Mouse (Mus musculus): ENCODE results near the gene Emx1.

DNA sequence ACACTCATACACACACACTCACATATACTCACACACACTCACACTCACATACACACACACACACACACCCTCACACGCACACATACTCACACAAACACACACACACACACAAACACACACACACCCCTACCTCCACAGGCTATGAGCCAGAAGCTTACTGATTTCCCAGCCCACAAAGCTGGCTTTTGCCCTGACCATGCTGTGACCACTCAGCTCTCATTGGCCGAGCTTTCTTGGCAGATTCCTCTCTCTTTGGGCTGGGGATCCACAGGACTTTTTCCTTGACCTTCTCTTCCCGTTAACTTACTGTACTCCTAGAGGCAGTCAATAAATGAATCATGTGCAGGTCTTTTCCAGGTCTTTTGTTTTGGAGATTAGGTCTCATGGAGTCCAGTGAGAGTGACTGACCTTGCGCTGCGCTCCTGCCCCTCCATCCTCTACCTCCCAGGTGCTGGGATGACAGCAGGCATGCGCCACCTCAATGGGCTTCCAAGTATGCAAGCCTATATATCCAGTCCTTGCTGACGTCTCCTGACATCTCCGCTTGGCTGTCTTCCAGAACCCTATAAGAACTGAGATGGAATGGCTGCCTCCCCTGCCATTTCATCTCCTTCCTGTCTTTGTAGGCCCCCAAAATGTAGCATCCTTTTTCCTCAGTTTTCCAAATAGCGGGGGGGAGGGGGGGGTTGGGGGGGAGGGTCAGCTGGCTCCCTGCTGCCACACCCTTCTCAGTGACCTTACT lies 22.2 kb downstream of the Emx1 start:
- TF ChIP-seq POLR2A (IDR thresholded peaks at IDR 0.05; ENCODE audit: control insufficient read depth, low read depth, low read length), result no peak
- TF ChIP-seq CTCF (IDR thresholded peaks at IDR 0.05; ENCODE audit: control insufficient read depth, insufficient read depth, insufficient replicate concordance, low read depth, low read length), result no peak
